ENCODE assay signal across 14 mouse cellular contexts in the genomic region with DNA sequence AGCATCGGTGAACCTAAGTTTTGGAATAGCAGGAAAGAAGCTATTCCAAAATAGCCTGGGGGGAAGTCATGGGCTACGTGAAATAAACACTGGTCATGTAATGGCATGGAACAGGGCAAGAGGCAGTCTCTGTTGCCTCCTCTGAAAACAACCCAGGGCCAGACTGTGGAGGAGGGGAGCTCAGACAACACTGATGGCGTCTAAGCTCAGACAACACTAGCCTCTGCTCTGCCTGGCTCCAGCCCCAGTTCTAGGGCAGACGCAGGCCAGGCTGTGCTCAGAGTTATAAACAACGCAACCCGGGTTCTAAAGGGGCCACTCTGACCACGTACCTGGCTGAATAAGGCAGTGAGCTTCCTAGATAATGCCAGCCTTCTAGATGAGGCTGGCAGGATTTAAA. TPM values are rescaled to one million over a fixed set of nuclear protein-coding genes. Genes with fewer than 3 reads are reported as not detected.
DNase-seq lines count a peak whose midpoint lies in the region; ATAC-seq and TF ChIP-seq lines count a peak whose summit lies in the region.
"Had no signal": no experiment of that assay in that cellular context is flagged by ENCODE, and none has a peak within 500 bp of the region (broad histone marks: within the 10 kb centered on the region; RNA-seq: fewer than 3 reads in every experiment).

No protein-coding gene starts in this region.

- TF ChIP-seq CTCF in kidney, postnatal 0 days (IDR thresholded peaks at IDR 0.05; ENCODE audit: low read depth), result no peak

- H3K4me2 ChIP-seq in kidney, postnatal 0 days (ENCODE audit: low read length), result no peak overlapping the region
- H3K4me2 ChIP-seq in midbrain, embryonic 11.5 days, result no peak overlapping the region
- H3K4me2 ChIP-seq: midbrain, embryonic 13.5 days had no signal

- peak overlapping the region; percentile 36; the same call in 1 of the 2 replicates for H3K27ac ChIP-seq in kidney, postnatal 0 days
- peak overlapping the region; percentile 32; the same call in 1 of the 2 replicates for H3K27ac ChIP-seq in limb, embryonic 10.5 days
- no peak overlapping the region for H3K27ac ChIP-seq in midbrain, embryonic 11.5 days (ENCODE audit: low read depth, low read length)
- H3K27ac ChIP-seq: midbrain, embryonic 13.5 days had no signal

- H3K4me3 ChIP-seq in kidney, postnatal 0 days (replicated peaks; ENCODE audit: low read depth, low read length), result no peak overlapping the region
- no peak overlapping the region for H3K4me3 ChIP-seq in limb, embryonic 10.5 days
- H3K4me3 ChIP-seq in midbrain, embryonic 11.5 days (ENCODE audit: low read depth, low read length), result no peak overlapping the region
- H3K4me3 ChIP-seq: midbrain, embryonic 13.5 days had no signal

- peaks cover 13% of the 10 kb centered on the region; the same call in 1 of the 2 replicates for H3K4me1 ChIP-seq in kidney, postnatal 0 days (replicated peaks; ENCODE audit: insufficient read depth, low read length)
- peaks cover 38% of the 10 kb centered on the region for H3K4me1 ChIP-seq in limb, embryonic 10.5 days
- H3K4me1 ChIP-seq in midbrain, embryonic 11.5 days (ENCODE audit: control insufficient read depth, insufficient read depth, low read length), result no peaks in the 10 kb centered on the region; the same call in none of the 2 replicates

- DNase-seq in adrenal gland, postnatal 14 days, result peak; percentile 46
- no peak for DNase-seq in adrenal gland, postnatal 10 days
- no peak for DNase-seq in kidney, postnatal 0 days (ENCODE audit: low spot score)
- no peak for DNase-seq in kidney, adult 11 months
- DNase-seq in limb, embryonic 10.5 days (ENCODE audit: low spot score), result no peak
- peak; percentile 24 for DNase-seq in lung, postnatal 25 days (ENCODE audit: low spot score)
- no peak for DNase-seq in midbrain, embryonic 11.5 days (ENCODE audit: low spot score, missing footprints)
- no peak for DNase-seq in left cerebral cortex, adult 18-20 months (ENCODE audit: low spot score in 2 of 2)
- DNase-seq: adrenal gland, postnatal 36 days; cerebellum, adult 8-10 months had no signal

- no peaks in the 10 kb centered on the region for H3K27me3 ChIP-seq in kidney, postnatal 0 days (ENCODE audit: insufficient read depth, low read length)
- no peaks in the 10 kb centered on the region for H3K27me3 ChIP-seq in limb, embryonic 10.5 days (ENCODE audit: low read depth, poor library complexity, severe bottlenecking)
- H3K27me3 ChIP-seq in midbrain, embryonic 11.5 days (ENCODE audit: control insufficient read depth, insufficient read depth, low read length), result no peaks in the 10 kb centered on the region
- H3K27me3 ChIP-seq: midbrain, embryonic 13.5 days had no signal

- no peak for ATAC-seq in kidney, postnatal 0 days (replicated peaks; ENCODE audit: low FRiP score, low read depth)
- no peak for ATAC-seq in midbrain, embryonic 11.5 days (ENCODE audit: low FRiP score)
- ATAC-seq: midbrain, embryonic 13.5 days had no signal

- no peak overlapping the region for H3K9ac ChIP-seq in kidney, postnatal 0 days (ENCODE audit: low read depth, low read length)
- H3K9ac ChIP-seq in midbrain, embryonic 11.5 days (ENCODE audit: low read length), result no peak overlapping the region
- H3K9ac ChIP-seq: midbrain, embryonic 13.5 days had no signal

- no peaks in the 10 kb centered on the region for H3K9me3 ChIP-seq in kidney, postnatal 0 days (replicated peaks; ENCODE audit: low read length)
- no peaks in the 10 kb centered on the region for H3K9me3 ChIP-seq in limb, embryonic 10.5 days (replicated peaks)
- H3K9me3 ChIP-seq in midbrain, embryonic 11.5 days (ENCODE audit: control insufficient read depth, low read length), result no peaks in the 10 kb centered on the region
- H3K9me3 ChIP-seq: midbrain, embryonic 13.5 days had no signal

- H3K36me3 ChIP-seq in kidney, postnatal 0 days (ENCODE audit: insufficient read depth, low read length), result peaks cover 8% of the 10 kb centered on the region
- peaks cover 43% of the 10 kb centered on the region for H3K36me3 ChIP-seq in limb, embryonic 10.5 days
- H3K36me3 ChIP-seq in midbrain, embryonic 11.5 days (ENCODE audit: control insufficient read depth, insufficient read depth, low read length), result peaks cover 1% of the 10 kb centered on the region; the same call in 1 of the 2 replicates

- WGBS in kidney, postnatal 0 days, result 36% methylated on average over 7 of the region's 7 CpGs
- 64% methylated on average over 7 of the region's 7 CpGs for WGBS in limb, embryonic 10.5 days
- 87% methylated on average over 7 of the region's 7 CpGs for WGBS in midbrain, embryonic 11.5 days

RNA-seq across cellular contexts. Expression of a gene that starts 20.0 kb away (rescaled TPM):
- 2.3 and 3.5 TPM in 2 replicates for total RNA-seq in adrenal gland, postnatal 14 days (2021)
- total RNA-seq in adrenal gland, postnatal 10 days (2021), result 1 to 10 TPM; 3.0 to 5.1 TPM
- polyA plus RNA-seq in kidney, postnatal 0 days (2015; fragmentation: Nextera tagmentation; extraction: Ambion mirVana), result 8.0 and 9.0 TPM in 2 replicates
- 0.30 and 0.54 TPM in 2 replicates for polyA plus RNA-seq in limb, embryonic 10.5 days (2016; fragmentation: Nextera tagmentation; extraction: Ambion mirVana)
- 7.1 and 8.3 TPM in 2 replicates for polyA plus RNA-seq in midbrain, embryonic 11.5 days (2014; fragmentation: Nextera tagmentation; extraction: Ambion mirVana)
- total RNA-seq in left cerebral cortex, adult 18-20 months (2021), result 1 to 10 TPM; 7.9 to 9.9 TPM
- total RNA-seq: neutrophil, adult 5-6 weeks had no signal

RNA-seq across cellular contexts. Expression of a gene that starts 30.5 kb away (rescaled TPM):
- total RNA-seq in adrenal gland, postnatal 14 days (2021), result 32.0 and 38.5 TPM in 2 replicates
- 10 to 100 TPM; 20.8 to 29.8 TPM for total RNA-seq in adrenal gland, postnatal 10 days (2021)
- polyA plus RNA-seq in kidney, postnatal 0 days (2015; fragmentation: Nextera tagmentation; extraction: Ambion mirVana), result 8.6 and 8.9 TPM in 2 replicates
- 12.7 and 16.4 TPM in 2 replicates for polyA plus RNA-seq in limb, embryonic 10.5 days (2016; fragmentation: Nextera tagmentation; extraction: Ambion mirVana)
- 13.6 and 18.7 TPM in 2 replicates for polyA plus RNA-seq in midbrain, embryonic 11.5 days (2014; fragmentation: Nextera tagmentation; extraction: Ambion mirVana)
- 100 to 1,000 TPM; 123 TPM for total RNA-seq in left cerebral cortex, adult 18-20 months (2021)

RNA-seq across cellular contexts. Expression of a gene that starts 35.5 kb away (rescaled TPM):
- total RNA-seq in adrenal gland, postnatal 14 days (2021), result not detected in 2 replicates
- not detected for total RNA-seq in adrenal gland, postnatal 10 days (2021)
- polyA plus RNA-seq in kidney, postnatal 0 days (2015; fragmentation: Nextera tagmentation; extraction: Ambion mirVana), result not detected in 2 replicates
- polyA plus RNA-seq in limb, embryonic 10.5 days (2016; fragmentation: Nextera tagmentation; extraction: Ambion mirVana), result not detected in 2 replicates
- polyA plus RNA-seq in midbrain, embryonic 11.5 days (2014; fragmentation: Nextera tagmentation; extraction: Ambion mirVana), result not detected in 2 replicates
- 1 to 10 TPM in 1 of 2 experiments, under 1 TPM in 1; 0.56 to 1.4 TPM for total RNA-seq in left cerebral cortex, adult 18-20 months (2021)
- total RNA-seq: adrenal gland, postnatal 36 days; heart, adult 18-20 months; MEL; neutrophil, adult 5-6 weeks had no signal

RNA-seq across cellular contexts. Expression of a gene that starts 56.7 kb away (rescaled TPM):
- total RNA-seq in adrenal gland, postnatal 14 days (2021), result 81.1 and 81.8 TPM in 2 replicates
- 10 to 100 TPM; 68.0 to 80.1 TPM for total RNA-seq in adrenal gland, postnatal 10 days (2021)
- polyA plus RNA-seq in kidney, postnatal 0 days (2015; fragmentation: Nextera tagmentation; extraction: Ambion mirVana), result 150 and 167 TPM in 2 replicates
- 203 and 209 TPM in 2 replicates for polyA plus RNA-seq in limb, embryonic 10.5 days (2016; fragmentation: Nextera tagmentation; extraction: Ambion mirVana)
- polyA plus RNA-seq in midbrain, embryonic 11.5 days (2014; fragmentation: Nextera tagmentation; extraction: Ambion mirVana), result 173 and 183 TPM in 2 replicates
- 10 to 100 TPM; 82.7 to 89.4 TPM for total RNA-seq in left cerebral cortex, adult 18-20 months (2021)

Comparison
In these comparisons a context has a peak if more than half of its experiments do, and no peak if none do; other contexts are left out.
1. DNase-seq: peak in adrenal gland, postnatal 14 days (single experiment) and lung, postnatal 25 days (single experiment); none in adrenal gland, postnatal 10 days (single experiment), kidney, postnatal 0 days (single experiment), kidney, adult 11 months (single experiment), limb, embryonic 10.5 days (single experiment), midbrain, embryonic 11.5 days (single experiment) and left cerebral cortex, adult 18-20 months (0 of 2).